Mouse (Mus musculus): ENCODE data around the gene Fbxo7. TPM values are rescaled to one million over a fixed set of nuclear protein-coding genes. Genes with fewer than 3 reads are reported as not detected.
"Not testable (repeated sequence)": the region's sequence is repeated elsewhere in the genome, so short reads cannot be mapped to it uniquely, and the experiment has no call there.

The Fbxo7 gene
- 10 to 100 TPM; 13.1 to 15.4 TPM for total RNA-seq (2021)
- long read RNA-seq, experiment 1, full-length matches to known transcripts = 17 of 23 reads
- long read RNA-seq, experiment 1, partial matches to known transcripts = 1 of 23 reads
- long read RNA-seq, experiment 1, other reads (novel, unspliced or antisense) = 5 of 23 reads
- long read RNA-seq, experiment 2, full-length matches to known transcripts = 20 of 25 reads
- long read RNA-seq, experiment 2, partial matches to known transcripts = 0 of 25 reads
- long read RNA-seq, experiment 2, other reads (novel, unspliced or antisense) = 5 of 25 reads

GRCm38 (mm10) chr10:86021749-86022473, at the start of gene Fbxo7:
Fbxo7 (plus strand) TSS chr10:86021972.
- peak; percentile 85 to 91 for DNase-seq (ENCODE audit: low spot score in 2 of 2)

- no peak for DNase-seq (ENCODE audit: low spot score in 2 of 2)
These were observed 48.9 kb upstream of the Fbxo7 start for GRCm38 (mm10) chr10:85972915-85973314.

- DNase-seq (ENCODE audit: low spot score in 2 of 2) = no peak
These were observed 32.2 kb upstream of the Fbxo7 start for GRCm38 (mm10) chr10:85989412-85990115.

GRCm38 (mm10) chr10:85992412-85992811, 29.4 kb upstream of the Fbxo7 start:
- no peak for DNase-seq (ENCODE audit: low spot score in 2 of 2)

- no peak for DNase-seq (ENCODE audit: low spot score in 2 of 2)
These were observed 27.9 kb upstream of the Fbxo7 start for GRCm38 (mm10) chr10:85993836-85994235.

- peak in 1 of 2 experiments; percentile 4 for DNase-seq (ENCODE audit: low spot score in 2 of 2)
These were observed 27.1 kb upstream of the Fbxo7 start for GRCm38 (mm10) chr10:85994543-85995104.

- no peak for DNase-seq (ENCODE audit: low spot score in 2 of 2)
These were observed 21.3 kb upstream of the Fbxo7 start for GRCm38 (mm10) chr10:86000447-86000846.

GRCm38 (mm10) chr10:86006455-86006854, 15.3 kb upstream of the Fbxo7 start:
- DNase-seq (ENCODE audit: low spot score in 2 of 2) = no peak

- no peak for DNase-seq (ENCODE audit: low spot score in 2 of 2)
These were observed 12.1 kb upstream of the Fbxo7 start for GRCm38 (mm10) chr10:86009688-86010087.

GRCm38 (mm10) chr10:86010636-86011035, 11.1 kb upstream of the Fbxo7 start:
- DNase-seq (ENCODE audit: low spot score in 2 of 2) = no peak

GRCm38 (mm10) chr10:86011172-86011571, 10.6 kb upstream of the Fbxo7 start:
- DNase-seq (ENCODE audit: low spot score in 2 of 2) = no peak

- DNase-seq (ENCODE audit: low spot score in 2 of 2) = no peak
These were observed 10.0 kb upstream of the Fbxo7 start, which contains the start of gene Bpifc for GRCm38 (mm10) chr10:86011781-86012180. Bpifc (minus strand) TSS chr10:86011895.

- DNase-seq (ENCODE audit: low spot score in 2 of 2) = no peak
These were observed 4.0 kb upstream of the Fbxo7 start for GRCm38 (mm10) chr10:86017781-86018180.

- no peak for DNase-seq (ENCODE audit: low spot score in 2 of 2)
These were observed 3.0 kb upstream of the Fbxo7 start for GRCm38 (mm10) chr10:86018813-86019212.

GRCm38 (mm10) chr10:86021408-86021748, 394 bp upstream of the Fbxo7 start:
- no peak for DNase-seq (ENCODE audit: low spot score in 2 of 2)

- DNase-seq (ENCODE audit: low spot score in 2 of 2) = no peak
These were observed 673 bp downstream of the Fbxo7 start for GRCm38 (mm10) chr10:86022474-86022816.

GRCm38 (mm10) chr10:86023149-86023548, 1.4 kb downstream of the Fbxo7 start:
- DNase-seq (ENCODE audit: low spot score in 2 of 2) = no peak

- DNase-seq (ENCODE audit: low spot score in 2 of 2) = no peak
These were observed 4.1 kb downstream of the Fbxo7 start for GRCm38 (mm10) chr10:86025906-86026305.

- no peak for DNase-seq (ENCODE audit: low spot score in 2 of 2)
These were observed 4.6 kb downstream of the Fbxo7 start for GRCm38 (mm10) chr10:86026354-86026753.

- not testable (repeated sequence) for DNase-seq (ENCODE audit: low spot score in 2 of 2)
These were observed 5.0 kb downstream of the Fbxo7 start for GRCm38 (mm10) chr10:86026807-86027206.

- no peak for DNase-seq (ENCODE audit: low spot score in 2 of 2)
These were observed 9.0 kb downstream of the Fbxo7 start for GRCm38 (mm10) chr10:86030743-86031142.

GRCm38 (mm10) chr10:86032517-86032916, 10.7 kb downstream of the Fbxo7 start:
- no peak for DNase-seq (ENCODE audit: low spot score in 2 of 2)

Data from gastrocnemius, postnatal 4 days (tissue).